Mouse (Mus musculus): Measurements from ENCODE around the gene Prmt8.

GRCm38 (mm10) chr6:127657152-127657551 lies 112.1 kb downstream of the Prmt8 start:
- TF ChIP-seq CTCF (IDR thresholded peaks at IDR 0.05; ENCODE audit: insufficient read depth, low read length) = no peak
- TF ChIP-seq POLR2A (IDR thresholded peaks at IDR 0.05; ENCODE audit: borderline replicate concordance, extremely low read depth, low read depth, low read length) = no peak

All from lung, adult 2 months (tissue).